ENCODE assay signal across 21 mouse cellular contexts in the genomic region with DNA sequence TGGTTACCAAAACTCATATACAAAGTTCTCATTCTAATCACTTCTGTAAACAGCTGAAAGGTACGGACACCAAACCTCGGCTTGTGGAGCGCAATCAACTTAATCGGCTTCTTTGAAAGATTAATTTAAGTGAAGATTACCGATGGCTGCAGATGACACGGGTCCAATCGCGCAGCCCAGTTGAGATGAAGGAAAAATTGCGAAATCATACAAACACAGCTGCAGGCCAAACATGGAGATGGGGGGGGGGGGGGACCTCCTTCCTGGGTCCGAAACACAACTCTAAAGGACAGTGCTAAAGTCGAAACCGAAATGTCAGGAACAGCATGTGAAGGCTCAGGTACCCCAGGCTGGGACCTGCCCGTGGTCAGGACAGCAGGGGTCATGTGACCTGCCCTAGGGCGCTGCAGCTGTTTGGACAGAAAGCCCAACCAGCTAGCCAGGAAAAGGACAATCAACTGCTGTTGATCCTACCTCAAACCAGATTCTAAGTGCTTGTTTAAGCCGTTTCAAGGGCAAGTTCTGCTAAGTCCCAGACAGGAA. TPM values are rescaled to one million over a fixed set of nuclear protein-coding genes. Genes with fewer than 3 reads are reported as not detected.
DNase-seq lines count a peak whose midpoint lies in the region; ATAC-seq and TF ChIP-seq lines count a peak whose summit lies in the region.
"Had no signal": no experiment of that assay in that cellular context is flagged by ENCODE, and none has a peak within 500 bp of the region (broad histone marks: within the 10 kb centered on the region; RNA-seq: fewer than 3 reads in every experiment).

No protein-coding gene starts in this region.

- H3K9ac ChIP-seq in midbrain, embryonic 11.5 days (ENCODE audit: low read length): no peak overlapping the region
- no peak overlapping the region for H3K9ac ChIP-seq in midbrain, embryonic 14.5 days (replicated peaks; ENCODE audit: low read length)
- no peak overlapping the region for H3K9ac ChIP-seq in liver, embryonic 11.5 days (ENCODE audit: low read depth, low read length)
- H3K9ac ChIP-seq in stomach, embryonic 16.5 days (ENCODE audit: low read length): no peak overlapping the region
- H3K9ac ChIP-seq: forebrain, embryonic 13.5 days had no signal

- DNase-seq in gastrocnemius, adult 2 months: no peak
- DNase-seq in gastrocnemius, postnatal 25 days: no peak
- peak; percentile 19 for DNase-seq in midbrain, embryonic 11.5 days (ENCODE audit: low spot score, missing footprints)
- DNase-seq in midbrain, embryonic 14.5 days: no peak
- DNase-seq in liver, embryonic 11.5 days (ENCODE audit: low spot score): no peak
- no peak for DNase-seq in limb, embryonic 10.5 days (ENCODE audit: low spot score)
- DNase-seq in forebrain, embryonic 10.5 days (ENCODE audit: extremely low spot score, low spot score): no peak
- DNase-seq: cerebellum, adult 18-20 months; gastrocnemius, postnatal 10 days; heart, postnatal 36 days; kidney, adult 8-10 months; layer of hippocampus, postnatal 36 days; left cerebral cortex, postnatal 4 days; right cerebral cortex, postnatal 4 days; thymus, postnatal 36 days had no signal

- no peaks in the 10 kb centered on the region for H3K4me1 ChIP-seq in midbrain, embryonic 11.5 days (ENCODE audit: control insufficient read depth, insufficient read depth, low read length)
- no peaks in the 10 kb centered on the region for H3K4me1 ChIP-seq in midbrain, embryonic 14.5 days (ENCODE audit: control insufficient read depth, insufficient read depth, low read length)
- H3K4me1 ChIP-seq in liver, embryonic 11.5 days (replicated peaks; ENCODE audit: control insufficient read depth, insufficient read depth, low read length): no peaks in the 10 kb centered on the region
- H3K4me1 ChIP-seq in stomach, embryonic 16.5 days (ENCODE audit: control insufficient read depth, insufficient read depth, low read length): peaks cover 10% of the 10 kb centered on the region; the same call in 1 of the 2 replicates
- no peaks in the 10 kb centered on the region for H3K4me1 ChIP-seq in limb, embryonic 10.5 days
- H3K4me1 ChIP-seq in forebrain, embryonic 10.5 days: no peaks in the 10 kb centered on the region
- H3K4me1 ChIP-seq: forebrain, embryonic 13.5 days; heart, embryonic 10.5 days had no signal

- H3K9me3 ChIP-seq in midbrain, embryonic 11.5 days (ENCODE audit: control insufficient read depth, low read length): no peaks in the 10 kb centered on the region
- H3K9me3 ChIP-seq in midbrain, embryonic 14.5 days (ENCODE audit: control insufficient read depth, low read length): no peaks in the 10 kb centered on the region
- H3K9me3 ChIP-seq in liver, embryonic 11.5 days (ENCODE audit: control insufficient read depth, low read length): no peaks in the 10 kb centered on the region
- H3K9me3 ChIP-seq in stomach, embryonic 16.5 days (replicated peaks; ENCODE audit: control insufficient read depth, low read length): no peaks in the 10 kb centered on the region
- H3K9me3 ChIP-seq in limb, embryonic 10.5 days (replicated peaks): no peaks in the 10 kb centered on the region
- no peaks in the 10 kb centered on the region for H3K9me3 ChIP-seq in forebrain, embryonic 10.5 days
- H3K9me3 ChIP-seq: forebrain, embryonic 13.5 days; heart, embryonic 10.5 days had no signal

- H3K4me2 ChIP-seq in midbrain, embryonic 11.5 days: no peak overlapping the region
- H3K4me2 ChIP-seq in midbrain, embryonic 14.5 days (ENCODE audit: low read length): no peak overlapping the region
- no peak overlapping the region for H3K4me2 ChIP-seq in liver, embryonic 11.5 days
- H3K4me2 ChIP-seq in stomach, embryonic 16.5 days (ENCODE audit: low read depth, low read length): no peak overlapping the region
- H3K4me2 ChIP-seq: forebrain, embryonic 13.5 days had no signal

- intact Hi-C loops in gastrocnemius, adult 2 months (cut with DNase I): no loop called here

- ATAC-seq in midbrain, embryonic 11.5 days (ENCODE audit: low FRiP score): no peak
- no peak for ATAC-seq in midbrain, embryonic 14.5 days (ENCODE audit: low FRiP score, low TSS enrichment)
- ATAC-seq in liver, embryonic 11.5 days (replicated peaks; ENCODE audit: low FRiP score): no peak
- ATAC-seq in stomach, embryonic 16.5 days (ENCODE audit: insufficient read depth, low FRiP score): peak; percentile 29; the same call in 1 of the 2 replicates
- ATAC-seq: forebrain, embryonic 13.5 days; hindbrain, postnatal 0 days; midbrain, embryonic 16.5 days had no signal

- peak overlapping the region; percentile 46 for H3K27ac ChIP-seq in gastrocnemius, adult 2 months
- H3K27ac ChIP-seq in midbrain, embryonic 11.5 days (ENCODE audit: low read depth, low read length): no peak overlapping the region
- no peak overlapping the region for H3K27ac ChIP-seq in midbrain, embryonic 14.5 days (replicated peaks; ENCODE audit: low read depth, low read length)
- 0 out of 2 replicates have a peak overlapping the region, but pooled peaks have one; percentile 32 for H3K27ac ChIP-seq in liver, embryonic 11.5 days (ENCODE audit: low read depth, low read length)
- H3K27ac ChIP-seq in stomach, embryonic 16.5 days (ENCODE audit: low read length): no peak overlapping the region
- H3K27ac ChIP-seq in limb, embryonic 10.5 days: no peak overlapping the region
- H3K27ac ChIP-seq in forebrain, embryonic 10.5 days: no peak overlapping the region
- H3K27ac ChIP-seq: forebrain, embryonic 13.5 days; heart, embryonic 10.5 days; hindbrain, postnatal 0 days had no signal

- WGBS in midbrain, embryonic 11.5 days: 83% methylated on average over 15 of the region's 15 CpGs
- 93% methylated on average over 15 of the region's 15 CpGs for WGBS in midbrain, embryonic 14.5 days
- 77% methylated on average over 15 of the region's 15 CpGs for WGBS in liver, embryonic 11.5 days
- WGBS in stomach, embryonic 16.5 days: 67% methylated on average over 15 of the region's 15 CpGs
- WGBS in limb, embryonic 10.5 days: 91% methylated on average over 15 of the region's 15 CpGs
- WGBS in forebrain, embryonic 10.5 days: 84% methylated on average over 15 of the region's 15 CpGs

- TF ChIP-seq CTCF in gastrocnemius, adult 2 months (IDR thresholded peaks at IDR 0.05): no peak

- no peaks in the 10 kb centered on the region for H3K27me3 ChIP-seq in midbrain, embryonic 11.5 days (ENCODE audit: control insufficient read depth, insufficient read depth, low read length)
- H3K27me3 ChIP-seq in midbrain, embryonic 14.5 days (ENCODE audit: control insufficient read depth, insufficient read depth, low read length): no peaks in the 10 kb centered on the region
- H3K27me3 ChIP-seq in liver, embryonic 11.5 days (replicated peaks; ENCODE audit: control insufficient read depth, insufficient read depth, low read length): no peaks in the 10 kb centered on the region
- H3K27me3 ChIP-seq in stomach, embryonic 16.5 days (ENCODE audit: control insufficient read depth, insufficient read depth, low read length): no peaks in the 10 kb centered on the region
- H3K27me3 ChIP-seq in limb, embryonic 10.5 days (ENCODE audit: low read depth, poor library complexity, severe bottlenecking): no peaks in the 10 kb centered on the region; the same call in 1 of the 2 replicates
- H3K27me3 ChIP-seq in forebrain, embryonic 10.5 days (ENCODE audit: poor library complexity, severe bottlenecking): no peaks in the 10 kb centered on the region
- H3K27me3 ChIP-seq: CH12.LX; forebrain, embryonic 13.5 days had no signal

- H3K4me3 ChIP-seq in gastrocnemius, adult 2 months: peak overlapping the region; percentile 28; the same call in 1 of the 2 replicates
- H3K4me3 ChIP-seq in midbrain, embryonic 11.5 days (ENCODE audit: low read depth, low read length): no peak overlapping the region
- H3K4me3 ChIP-seq in midbrain, embryonic 14.5 days (replicated peaks; ENCODE audit: low read depth, low read length): no peak overlapping the region
- no peak overlapping the region for H3K4me3 ChIP-seq in liver, embryonic 11.5 days (ENCODE audit: low read depth, low read length)
- no peak overlapping the region for H3K4me3 ChIP-seq in stomach, embryonic 16.5 days (replicated peaks; ENCODE audit: low read length)
- H3K4me3 ChIP-seq in limb, embryonic 10.5 days: no peak overlapping the region
- H3K4me3 ChIP-seq in forebrain, embryonic 10.5 days: no peak overlapping the region
- H3K4me3 ChIP-seq: forebrain, embryonic 13.5 days; heart, embryonic 10.5 days had no signal

- H3K36me3 ChIP-seq in midbrain, embryonic 11.5 days (ENCODE audit: control insufficient read depth, insufficient read depth, low read length): no peaks in the 10 kb centered on the region
- no peaks in the 10 kb centered on the region for H3K36me3 ChIP-seq in midbrain, embryonic 14.5 days (ENCODE audit: control insufficient read depth, insufficient read depth, low read length)
- H3K36me3 ChIP-seq in liver, embryonic 11.5 days (ENCODE audit: control insufficient read depth, insufficient read depth, low read length): no peaks in the 10 kb centered on the region
- H3K36me3 ChIP-seq in stomach, embryonic 16.5 days (ENCODE audit: control insufficient read depth, insufficient read depth, low read length): no peaks in the 10 kb centered on the region
- H3K36me3 ChIP-seq in limb, embryonic 10.5 days: no peaks in the 10 kb centered on the region
- H3K36me3 ChIP-seq in forebrain, embryonic 10.5 days (replicated peaks): no peaks in the 10 kb centered on the region
- H3K36me3 ChIP-seq: heart, embryonic 10.5 days had no signal

RNA-seq across cellular contexts. Expression of a gene that starts 44.7 kb away (rescaled TPM):
- 1 to 10 TPM; 1.6 TPM for total RNA-seq in gastrocnemius, adult 2 months (2021)
- total RNA-seq in gastrocnemius, postnatal 25 days (2021): 1 to 10 TPM; 1.5 to 2.5 TPM
- 1.8 and 2.0 TPM in 2 replicates for polyA plus RNA-seq in midbrain, embryonic 11.5 days (2014; fragmentation: Nextera tagmentation; extraction: Ambion mirVana)
- 6.0 and 6.4 TPM in 2 replicates for polyA plus RNA-seq in midbrain, embryonic 14.5 days (2014; fragmentation: Nextera tagmentation; extraction: Ambion mirVana)
- 1.0 and 1.4 TPM in 2 replicates for polyA plus RNA-seq in liver, embryonic 11.5 days (2014; fragmentation: Nextera tagmentation; extraction: Ambion mirVana)
- 10.4 and 11.3 TPM in 2 replicates for polyA plus RNA-seq in stomach, embryonic 16.5 days (2015; fragmentation: Nextera tagmentation; extraction: Ambion mirVana)
- 0.84 and 1.4 TPM in 2 replicates for polyA plus RNA-seq in limb, embryonic 10.5 days (2016; fragmentation: Nextera tagmentation; extraction: Ambion mirVana)
- polyA plus RNA-seq in forebrain, embryonic 10.5 days (2016; fragmentation: Nextera tagmentation; extraction: Ambion mirVana): 0.62 and 0.85 TPM in 2 replicates

Comparison
In these comparisons a context has a peak if more than half of its experiments do, and no peak if none do; other contexts are left out.
1. H3K27ac ChIP-seq: peak in gastrocnemius, adult 2 months (single experiment) and liver, embryonic 11.5 days (single experiment); none in midbrain, embryonic 11.5 days (single experiment), midbrain, embryonic 14.5 days (single experiment), stomach, embryonic 16.5 days (single experiment), limb, embryonic 10.5 days (single experiment) and forebrain, embryonic 10.5 days (single experiment).